Mouse (Mus musculus) mature B cell (primary cell): ENCODE measurements around the gene Ap4s1.

ENCODE experiments used
- in situ Hi-C: fragments of 300-500 bp; cut with MboI; formaldehyde crosslinking; loops from 2 replicates; pipeline ENCODE4 v1.14.3; 2019

Ap4s1 gene

GRCm38 (mm10) chr12:51784842-51785241, 94.0 kb downstream of the Ap4s1 start:
- in situ Hi-C loops: loop anchor here (25.0 kb wide), 1 partner anchor 398 kb away; the partner anchor contains the start of gene Scfd1
